Mouse (Mus musculus): ENCODE results near the gene Zfp951. TPM values are rescaled to one million over a fixed set of nuclear protein-coding genes. Genes with fewer than 3 reads are reported as not detected.
"Not testable (repeated sequence)": the region's sequence is repeated elsewhere in the genome, so short reads cannot be mapped to it uniquely, and the experiment has no call there.

Gene Zfp951
- total RNA-seq (2021), result under 1 TPM; 0.62 to 0.92 TPM
- long read RNA-seq, experiment 1, partial matches to known transcripts, result 0 of 4 reads
- long read RNA-seq, experiment 1, other reads (novel, unspliced or antisense), result 4 of 4 reads
- long read RNA-seq, experiment 2, partial matches to known transcripts, result 0 of 4 reads
- long read RNA-seq, experiment 2, other reads (novel, unspliced or antisense), result 4 of 4 reads

DNA sequence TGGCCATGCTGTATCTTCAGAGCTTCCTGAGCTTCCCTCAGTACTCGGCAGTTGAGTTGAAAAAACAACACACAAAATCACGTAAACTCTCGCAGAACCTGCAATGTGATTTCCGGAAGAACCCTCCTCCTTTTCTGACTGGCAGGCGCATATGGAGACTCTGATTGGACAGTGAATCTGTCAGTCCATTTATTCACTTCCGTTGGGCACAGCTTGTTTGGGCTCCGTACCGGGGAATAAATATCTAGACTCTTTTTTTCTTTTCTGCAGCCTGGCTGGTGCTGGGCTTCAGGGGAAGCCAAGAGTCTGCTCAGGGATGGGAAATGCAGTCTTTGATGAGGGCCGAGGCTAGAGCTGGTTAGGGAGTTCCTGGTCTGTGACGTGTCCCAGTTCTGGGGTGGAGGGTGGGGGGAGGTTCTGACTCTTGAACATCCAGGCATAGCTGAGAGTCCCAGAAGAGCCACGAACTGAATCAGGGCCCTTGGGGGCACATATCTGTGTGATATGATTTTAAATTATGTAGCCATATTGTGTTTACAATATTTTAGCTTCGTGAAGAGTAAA, at the start of gene Zfp951:
TSS of gene Zfp951 (minus strand) at position 109 of the 564 bp plus-strand sequence.
- peak; percentile 46 for DNase-seq

DNA sequence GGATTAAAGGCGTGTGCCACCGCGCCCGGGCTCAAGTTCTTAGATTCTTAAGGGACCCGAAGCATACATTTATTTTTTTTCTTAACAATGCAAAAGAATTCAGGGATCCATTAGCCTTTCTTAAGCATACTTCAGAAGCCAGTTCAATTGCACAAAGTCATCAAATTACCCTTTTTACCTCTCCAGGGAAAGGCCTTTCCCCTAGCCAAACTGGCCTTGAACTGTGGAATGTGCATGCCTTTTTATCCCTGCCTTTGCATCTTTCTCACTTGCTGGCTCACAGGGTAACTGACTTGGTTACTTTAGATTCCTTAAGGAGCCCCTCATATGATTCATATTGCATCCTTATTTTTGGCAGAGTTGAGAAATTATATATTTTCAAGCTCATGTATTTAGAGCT, 46.7 kb upstream of the Zfp951 start:
- DNase-seq, result not testable (repeated sequence)

DNA sequence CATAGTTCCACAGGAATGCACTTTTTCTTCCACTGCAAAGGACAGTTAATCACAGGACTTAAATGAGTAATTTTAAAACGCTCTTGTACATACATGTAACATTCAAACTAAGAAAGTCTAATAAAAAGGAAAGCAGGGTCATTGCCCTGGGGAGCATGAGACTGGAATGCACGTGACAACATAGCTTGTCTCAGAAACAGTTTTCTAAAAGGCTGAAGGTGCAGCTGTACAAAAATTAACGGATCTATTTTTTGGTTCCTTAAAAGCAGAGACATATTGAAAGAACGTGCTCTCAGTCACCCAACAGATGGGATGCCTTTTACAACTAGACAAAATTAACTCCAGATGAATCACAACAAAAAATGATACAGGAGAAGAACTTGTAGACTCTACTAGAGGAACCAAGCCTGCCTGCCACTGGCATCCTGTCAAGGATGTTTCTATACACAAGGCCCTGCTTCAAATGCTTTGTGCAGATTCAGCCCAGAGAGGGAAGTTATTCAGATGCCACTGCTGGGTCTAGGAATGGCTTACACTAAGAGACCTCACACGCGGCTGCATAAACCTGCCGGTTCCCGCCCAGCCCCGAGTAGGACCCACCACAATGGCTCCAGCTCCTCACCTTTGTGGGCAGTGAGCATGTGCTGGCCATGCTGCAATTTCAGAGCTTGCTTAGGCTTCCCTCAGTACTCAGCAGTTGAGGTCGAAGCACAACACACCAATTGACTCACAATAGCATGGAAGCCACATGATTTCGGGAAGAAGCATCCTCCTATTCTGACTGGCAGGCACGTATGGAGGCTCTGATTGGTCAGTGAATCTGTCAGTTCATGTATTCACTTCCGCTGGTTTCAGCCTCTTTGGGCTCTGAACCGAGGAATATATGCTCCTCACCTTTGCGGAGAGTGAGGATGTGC, 567 bp downstream of the Zfp951 start:
- DNase-seq, result not testable (repeated sequence)

DNA sequence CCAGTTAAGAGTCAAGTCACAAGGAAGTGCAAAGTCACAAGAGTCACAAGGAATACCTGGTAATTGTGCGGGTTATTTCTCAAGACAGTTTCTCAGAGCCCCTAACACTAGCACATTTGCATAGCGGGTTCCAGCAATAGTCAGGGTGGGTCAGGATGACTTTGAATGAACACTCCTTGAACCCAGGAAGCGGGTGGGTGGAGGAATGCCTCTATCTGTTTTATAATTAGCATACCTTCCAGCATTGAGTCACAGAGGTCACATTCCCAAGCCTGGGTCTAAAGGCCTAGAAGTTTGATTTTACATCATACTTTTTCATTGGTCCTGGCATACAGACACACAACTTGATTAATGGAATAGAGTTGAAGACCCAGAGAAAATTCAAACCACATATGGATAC, 5.3 kb downstream of the Zfp951 start:
- not testable (repeated sequence) for DNase-seq

DNA sequence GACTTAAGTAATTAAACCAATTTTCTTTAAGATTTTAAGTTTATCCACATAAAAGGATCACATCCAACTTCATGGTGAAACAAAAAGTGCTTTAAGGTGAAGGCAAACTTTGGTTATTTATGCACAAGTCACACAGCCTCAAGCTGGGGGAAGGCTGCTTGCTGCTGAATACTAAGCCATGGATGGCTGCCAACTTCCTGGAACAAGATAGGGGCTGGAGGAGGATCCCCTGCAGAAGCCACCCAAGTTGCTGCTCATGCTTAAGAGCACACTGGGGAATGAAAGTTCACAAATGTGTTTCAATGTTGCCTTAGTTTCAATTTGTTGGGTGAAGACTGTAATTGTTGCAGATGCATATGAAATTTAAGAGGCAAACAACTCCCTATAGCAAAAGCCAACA, 26.5 kb downstream of the Zfp951 start:
- no peak for DNase-seq

DNA sequence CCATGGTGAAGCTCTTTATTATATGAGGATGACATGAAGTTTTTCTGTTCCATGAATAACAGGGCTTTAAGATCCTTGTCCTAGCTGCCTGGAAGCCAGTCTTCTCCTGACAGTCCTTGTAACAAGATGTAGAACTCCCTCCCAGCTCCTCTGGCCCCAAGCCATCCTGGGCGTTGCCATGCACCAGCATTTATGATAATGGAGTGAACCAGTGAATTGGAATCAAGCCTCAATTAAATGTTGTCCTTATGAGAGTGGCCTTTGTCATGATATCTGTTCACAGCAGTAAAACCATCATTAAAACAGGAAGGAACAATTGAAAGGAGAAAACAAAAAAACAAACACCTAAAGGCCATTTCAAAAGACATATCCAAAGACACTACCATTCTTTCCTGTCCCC, 30.3 kb downstream of the Zfp951 start:
- no peak for DNase-seq

DNA sequence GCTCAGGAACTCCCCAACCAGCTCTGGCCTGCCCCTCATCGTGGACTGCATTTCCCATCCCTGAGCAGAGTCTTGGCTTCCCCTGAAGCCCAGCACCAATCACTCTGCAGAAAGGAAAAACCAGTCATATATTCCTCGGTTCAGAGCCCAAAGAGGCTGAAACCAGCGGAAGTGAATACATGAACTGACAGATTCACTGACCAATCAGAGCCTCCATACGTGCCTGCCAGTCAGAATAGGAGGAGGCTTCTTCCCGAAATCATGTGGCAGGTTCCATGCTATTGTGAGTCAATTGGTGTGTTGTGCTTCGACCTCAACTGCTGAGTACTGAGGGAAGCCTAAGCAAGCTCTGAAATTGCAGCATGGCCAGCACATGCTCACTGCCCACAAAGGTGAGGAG, 89.7 kb downstream of the Zfp951 start:
- not testable (repeated sequence) for DNase-seq

Other genes starting within 250 kb of the Zfp951 start
- gene Abcg3, start 122.6 kb upstream of the Zfp951 start, total RNA-seq (2021), result under 1 TPM; 0.11 to 0.20 TPM